Comparison of ENCODE assay signal across 28 mouse cellular contexts in the genomic region with DNA sequence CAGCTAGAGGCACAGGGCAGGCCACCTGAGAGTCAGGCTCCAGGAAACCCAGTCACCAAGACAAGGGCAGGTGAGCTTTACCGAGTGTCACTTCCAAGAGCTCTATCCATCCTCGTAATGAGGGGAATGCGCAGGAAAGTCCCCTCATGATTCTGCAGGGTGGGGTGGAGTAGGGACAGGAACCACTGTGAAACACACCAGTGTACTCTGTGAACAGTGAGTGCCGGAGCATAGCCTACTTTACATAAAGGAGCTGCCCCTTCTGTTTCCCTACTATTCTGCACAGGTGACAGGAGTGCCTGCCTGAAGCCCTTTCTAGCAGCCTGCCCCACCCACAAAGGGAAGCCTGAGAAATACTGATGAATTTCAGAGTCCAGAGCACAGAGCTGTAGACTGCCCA. TPM values are rescaled to one million over a fixed set of nuclear protein-coding genes. Genes with fewer than 3 reads are reported as not detected.
A peak's percentile ranks its signal among the peaks of the same experiment; 100 is the strongest.
DNase-seq lines count a peak whose midpoint lies in the region; TF ChIP-seq lines count a peak whose summit lies in the region.
"Had no signal": no experiment of that assay in that cellular context is flagged by ENCODE, and none has a peak within 500 bp of the region (broad histone marks: within the 10 kb centered on the region; RNA-seq: fewer than 3 reads in every experiment).

No protein-coding gene starts in this region.

- peak in 1 of 2 experiments; percentile 48 for DNase-seq in spleen, adult 2 months (ENCODE audit: low read depth in 1 of 2, low spot score in 2 of 2)
- no peak for DNase-seq in spleen, adult 12 weeks (ENCODE audit: low spot score)
- DNase-seq in A20 (ENCODE audit: low read depth, low spot score), result peak; percentile 43
- peak; percentile 55 for DNase-seq in splenic B cell, adult 2 months (ENCODE audit: low read depth, low spot score)
- no peak for DNase-seq in adrenal gland, postnatal 10 days
- no peak for DNase-seq in embryo, embryonic 9.5 days (ENCODE audit: extremely low spot score)
- DNase-seq: adrenal gland, adult 8-10 months; adrenal gland, postnatal 36 days; cerebellum, adult 11 months; cerebellum, adult 2 months; cerebellum, adult 9-11 months; cerebellum, postnatal 25 days; gastrocnemius, postnatal 25 days; heart, adult 18-20 months; heart, postnatal 14 days; heart, postnatal 4 days had no signal

- H3K27ac ChIP-seq in spleen, adult 2 months (ENCODE audit: insufficient read depth, low read length), result peak overlapping the region; percentile 80
- peak overlapping the region; percentile 81 for H3K27ac ChIP-seq in bone marrow, adult 2 months (ENCODE audit: control insufficient read depth, insufficient read depth, low read depth, low read length, poor library complexity)
- H3K27ac ChIP-seq: embryonic facial prominence, embryonic 10.5 days; embryonic facial prominence, embryonic 13.5 days; forebrain, embryonic 12.5 days; forebrain, embryonic 15.5 days; heart, embryonic 10.5 days; heart, embryonic 13.5 days; hindbrain, embryonic 14.5 days; hindbrain, postnatal 0 days had no signal

- H3K27me3 ChIP-seq in spleen, adult 2 months (ENCODE audit: control insufficient read depth, insufficient read depth, low read length), result no peaks in the 10 kb centered on the region
- H3K27me3 ChIP-seq in splenic B cell, adult 2 months (ENCODE audit: control insufficient read depth, insufficient read depth, low read length, poor library complexity, severe bottlenecking), result no peaks in the 10 kb centered on the region
- H3K27me3 ChIP-seq: embryonic facial prominence, embryonic 13.5 days; forebrain, embryonic 12.5 days; forebrain, embryonic 15.5 days; heart, embryonic 13.5 days had no signal

- peaks cover 20% of the 10 kb centered on the region for H3K36me3 ChIP-seq in spleen, adult 2 months (ENCODE audit: control insufficient read depth, insufficient read depth, low read length)
- H3K36me3 ChIP-seq in splenic B cell, adult 2 months (ENCODE audit: control insufficient read depth, insufficient read depth, low read length, poor library complexity, severe bottlenecking), result peaks cover 3% of the 10 kb centered on the region

- no peak for TF ChIP-seq POLR2A in spleen, adult 2 months (IDR thresholded peaks at IDR 0.05; ENCODE audit: low read depth, low read length)
- TF ChIP-seq POLR2A in bone marrow, adult 2 months (IDR thresholded peaks at IDR 0.05; ENCODE audit: borderline replicate concordance, control insufficient read depth, low read depth, low read length), result no peak

- WGBS in spleen, adult 2 months, result 56% methylated on average over 4 of the region's 4 CpGs
- WGBS in bone marrow, adult 2 months, result 69% methylated on average over 4 of the region's 4 CpGs

- no peak for TF ChIP-seq CTCF in spleen, adult 2 months (IDR thresholded peaks at IDR 0.05; ENCODE audit: extremely low read depth, insufficient read depth, insufficient read length, insufficient replicate concordance)
- TF ChIP-seq CTCF in bone marrow, adult 2 months (IDR thresholded peaks at IDR 0.05; ENCODE audit: control insufficient read depth, insufficient read depth, low read length), result no peak

- H3K4me3 ChIP-seq in spleen, adult 2 months (ENCODE audit: extremely low read depth, insufficient read depth, insufficient read length), result peak overlapping the region; percentile 6; the same call in 1 of the 2 replicates
- H3K4me3 ChIP-seq in bone marrow, adult 2 months (replicated peaks; ENCODE audit: control insufficient read depth, low read depth, low read length), result no peak overlapping the region
- H3K4me3 ChIP-seq: embryonic facial prominence, embryonic 10.5 days; embryonic facial prominence, embryonic 13.5 days; erythroblast, embryonic 14.5 days; forebrain, embryonic 12.5 days; forebrain, embryonic 15.5 days; heart, embryonic 10.5 days; heart, embryonic 13.5 days had no signal

- peaks cover 26% of the 10 kb centered on the region; the same call in 1 of the 2 replicates for H3K4me1 ChIP-seq in spleen, adult 2 months (ENCODE audit: control insufficient read depth, insufficient read depth, insufficient read length)
- peaks cover 5% of the 10 kb centered on the region for H3K4me1 ChIP-seq in bone marrow, adult 2 months (ENCODE audit: control insufficient read depth, insufficient read depth, low read length)
- H3K4me1 ChIP-seq: embryonic facial prominence, embryonic 10.5 days; embryonic facial prominence, embryonic 13.5 days; forebrain, embryonic 12.5 days; forebrain, embryonic 15.5 days; heart, embryonic 10.5 days had no signal

RNA-seq across cellular contexts. Expression of a gene that starts 16.6 kb away (rescaled TPM):
- polyA plus RNA-seq in spleen, adult 2 months (2012; rRNA removed), result 4.6 and 5.0 TPM in 2 replicates
- polyA plus RNA-seq in bone marrow, adult 2 months (2011; ENCODE audit: insufficient read depth, insufficient read length, low replicate concordance, missing spikeins), result 1.4 and 7.4 TPM in 2 replicates
- 1 to 10 TPM; 4.3 to 5.6 TPM for total RNA-seq in adrenal gland, postnatal 10 days (2021)

RNA-seq across cellular contexts. Expression of a gene that starts 25.1 kb away (rescaled TPM):
- 10.7 and 10.9 TPM in 2 replicates for polyA plus RNA-seq in spleen, adult 2 months (2012; rRNA removed)
- 1.2 and 4.9 TPM in 2 replicates for polyA plus RNA-seq in bone marrow, adult 2 months (2011; ENCODE audit: insufficient read depth, insufficient read length, low replicate concordance, missing spikeins)
- under 1 TPM; 0.63 to 0.76 TPM for total RNA-seq in adrenal gland, postnatal 10 days (2021)
- total RNA-seq: ES-E14; gastrocnemius, adult 8-10 months; gastrocnemius, postnatal 25 days had no signal

Comparison
In these comparisons a context has a peak if more than half of its experiments do, and no peak if none do; other contexts are left out.
1. DNase-seq: peak in A20 (single experiment) and splenic B cell, adult 2 months (single experiment); none in spleen, adult 12 weeks (single experiment), adrenal gland, postnatal 10 days (single experiment) and embryo, embryonic 9.5 days (single experiment).